Mouse (Mus musculus) naive thymus-derived CD4-positive, alpha-beta T cell, adult 2 months (primary cell): ENCODE measurements around the gene Zfp189.

Source experiments
- DNase-seq: peaks from one replicate; pipeline ENCODE4 v3.0.0-alpha.2; 2011; ENCODE audit warnings: low read depth

The Zfp189 gene

DNA sequence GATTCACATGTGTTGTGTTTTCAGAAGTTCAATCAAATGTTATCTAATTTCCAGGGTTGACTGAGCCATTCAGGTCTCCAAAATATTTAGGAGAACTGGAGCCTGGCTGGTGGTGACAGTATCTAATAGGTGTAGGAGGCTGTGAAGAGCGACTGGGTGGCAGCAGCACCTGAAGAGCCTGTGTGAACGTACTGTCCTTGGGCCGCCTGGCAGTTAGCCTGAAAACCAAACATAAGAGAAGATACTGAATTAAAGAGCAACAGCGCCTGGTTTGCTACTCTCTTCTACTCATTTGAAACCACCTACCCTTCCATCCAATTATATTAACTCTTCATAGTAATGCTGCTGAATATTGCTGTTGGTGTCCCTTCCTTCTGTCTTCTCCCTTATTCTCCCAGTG is 15.7 kb downstream of the Zfp189 start:
- no peak for DNase-seq

DNA sequence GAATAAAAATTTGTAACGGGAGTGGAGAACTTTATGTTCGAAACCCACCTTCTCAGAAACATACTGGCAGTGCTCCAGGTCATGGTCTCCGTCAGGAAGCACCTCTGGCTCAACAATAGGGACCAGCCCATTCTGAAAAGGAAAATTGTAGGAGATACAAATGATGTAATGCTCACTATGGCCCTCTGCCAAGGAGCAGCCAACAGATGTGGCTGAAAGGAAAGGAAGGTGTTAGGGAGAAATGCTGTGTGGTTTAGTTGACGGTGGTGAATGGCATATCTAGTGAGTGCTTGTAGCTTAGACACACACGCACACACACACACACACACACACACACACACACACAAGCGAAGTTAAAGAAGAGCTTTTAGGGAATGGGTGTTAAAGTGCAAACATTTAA is 18.7 kb downstream of the Zfp189 start:
- DNase-seq = no peak

DNA sequence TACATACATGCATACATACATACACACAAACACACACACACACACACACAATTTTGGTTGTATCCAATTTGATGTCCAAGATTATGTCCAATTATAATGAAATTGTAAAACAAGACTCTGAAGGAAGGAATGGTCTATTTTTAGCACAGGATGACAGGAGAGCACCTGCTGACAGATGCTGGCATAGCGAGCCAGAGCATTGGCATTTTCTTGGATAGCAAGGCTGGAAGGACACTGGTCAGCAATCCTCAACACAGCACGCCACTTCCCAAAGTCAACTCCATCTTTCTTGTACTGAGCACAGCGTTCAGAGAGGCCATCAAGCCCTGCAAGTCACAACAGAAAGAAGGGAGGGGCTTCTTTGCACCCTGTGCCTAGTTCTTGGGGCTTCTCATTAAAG is 20.0 kb downstream of the Zfp189 start:
- no peak for DNase-seq

DNA sequence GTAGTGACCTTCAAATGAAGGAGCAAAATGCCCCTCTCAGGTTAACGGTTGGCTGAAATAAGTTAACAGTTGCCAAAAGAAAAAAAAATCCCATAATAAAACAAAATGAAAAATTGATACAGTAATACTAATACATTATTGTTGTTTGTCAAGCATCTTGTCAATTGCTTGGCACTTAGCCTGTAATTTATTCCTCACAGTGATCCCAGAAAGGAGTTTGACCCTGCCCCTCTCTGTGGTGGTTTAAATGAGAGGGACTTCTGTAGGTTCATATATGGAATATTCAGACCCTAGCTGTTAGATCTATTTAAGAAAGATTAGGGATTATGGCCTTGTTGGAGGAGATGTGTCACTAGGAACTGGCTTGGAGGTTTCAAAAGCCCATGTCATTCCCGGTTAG is 25.1 kb downstream of the Zfp189 start:
- no peak for DNase-seq

DNA sequence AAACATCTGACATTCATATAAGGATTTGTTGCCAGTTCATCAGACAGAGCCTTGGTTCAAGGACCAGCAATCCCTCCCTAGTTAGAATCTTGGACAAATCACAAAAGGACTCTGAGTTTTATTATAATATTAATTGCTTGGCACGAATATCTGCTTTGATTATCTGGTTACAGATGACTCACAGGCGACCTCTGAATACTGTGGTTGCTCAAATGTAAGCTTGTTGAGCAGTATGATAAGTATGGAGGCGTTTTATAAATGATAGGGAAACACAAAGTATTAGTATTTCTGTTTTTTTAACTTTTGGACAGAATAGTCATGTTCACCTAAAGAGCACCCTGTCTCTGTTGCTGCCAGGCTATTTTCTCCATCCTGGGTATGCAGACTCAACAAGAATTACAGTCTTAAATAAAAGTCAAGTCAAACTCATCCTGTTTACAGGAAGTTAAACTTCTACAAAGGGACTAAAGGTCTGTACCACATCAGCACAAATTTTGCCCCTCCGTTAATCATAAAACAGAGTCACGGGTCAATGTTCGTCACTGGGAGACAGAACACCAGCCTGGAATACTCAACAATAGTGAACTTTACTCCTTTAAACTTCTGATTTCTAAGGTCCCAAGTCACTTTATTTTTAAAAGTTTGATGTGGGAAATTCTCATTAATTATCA is 26.0 kb downstream of the Zfp189 start:
- DNase-seq = no peak

DNA sequence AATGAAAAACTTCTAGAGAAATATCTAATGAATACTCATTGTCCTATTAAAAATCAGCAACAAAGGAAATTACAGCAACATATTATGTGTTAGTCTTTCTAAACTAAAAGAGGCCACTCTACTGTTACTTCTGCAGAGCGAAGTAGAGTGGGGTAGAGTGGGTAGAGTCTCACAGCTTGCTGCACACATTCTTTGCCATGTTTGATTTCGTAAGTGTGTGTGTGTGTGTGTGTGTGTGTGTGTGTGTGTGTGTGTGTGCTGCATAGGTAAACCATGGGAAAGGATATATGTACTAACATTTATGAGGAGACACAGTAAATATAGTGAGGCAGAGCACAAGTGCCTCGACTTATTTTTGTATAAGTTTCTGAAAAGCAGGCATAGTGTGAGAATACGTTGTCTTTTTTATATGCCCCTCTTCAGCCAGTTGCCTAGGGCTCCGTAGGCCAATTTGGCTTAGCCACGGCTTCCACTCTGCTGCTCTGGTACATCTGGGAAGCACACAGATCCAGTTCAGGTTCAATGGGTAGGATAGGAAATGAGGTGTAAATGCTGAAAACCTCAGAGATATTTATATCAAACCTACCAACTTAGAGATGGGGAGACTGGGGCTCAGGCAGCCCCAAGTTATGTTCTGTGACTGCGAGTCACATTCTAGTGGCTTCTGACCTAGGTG is 26.7 kb downstream of the Zfp189 start:
- DNase-seq = no peak

DNA sequence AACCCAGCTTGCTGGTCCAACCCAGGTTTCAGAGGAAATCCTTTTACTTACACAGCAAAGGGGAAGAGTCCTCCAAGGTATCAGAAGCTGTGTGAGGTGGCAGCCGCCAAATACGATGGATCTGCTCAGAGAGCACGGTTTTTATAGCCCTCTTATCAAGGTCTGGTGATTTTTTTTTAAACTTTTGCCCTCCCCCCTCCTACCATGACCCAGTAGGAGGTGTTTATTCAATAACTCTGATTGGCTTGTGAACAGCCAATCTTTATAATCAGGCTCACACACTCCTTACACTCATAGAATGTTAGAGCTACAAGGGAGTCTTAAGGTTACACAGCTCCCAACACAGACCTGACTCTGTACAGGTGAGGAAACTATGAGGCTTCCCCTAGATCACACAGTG is 28.4 kb downstream of the Zfp189 start, which contains the start of gene Aldob:
TSS of gene Aldob (minus strand) at position 164 of the 400 bp plus-strand sequence.
- DNase-seq = no peak

DNA sequence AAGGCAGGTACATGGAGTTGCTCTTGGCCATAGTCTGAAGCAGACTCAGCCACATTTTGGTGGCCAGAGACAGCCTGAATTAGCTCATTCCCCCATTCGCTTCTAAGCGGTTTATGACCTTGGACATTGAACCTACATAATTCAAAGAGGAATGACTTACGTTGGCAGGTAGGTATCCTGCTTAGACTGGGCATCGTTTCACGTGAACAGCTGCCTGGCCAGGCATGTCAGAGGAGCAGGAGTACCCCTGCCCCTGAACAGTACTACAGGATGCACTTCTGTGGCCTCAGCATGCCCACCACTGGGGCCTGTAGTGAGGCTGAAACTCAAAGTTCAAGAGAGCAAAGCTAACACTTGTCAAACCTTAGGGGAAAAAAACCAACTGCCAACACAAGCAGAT is 32.4 kb downstream of the Zfp189 start:
- DNase-seq = no peak

DNA sequence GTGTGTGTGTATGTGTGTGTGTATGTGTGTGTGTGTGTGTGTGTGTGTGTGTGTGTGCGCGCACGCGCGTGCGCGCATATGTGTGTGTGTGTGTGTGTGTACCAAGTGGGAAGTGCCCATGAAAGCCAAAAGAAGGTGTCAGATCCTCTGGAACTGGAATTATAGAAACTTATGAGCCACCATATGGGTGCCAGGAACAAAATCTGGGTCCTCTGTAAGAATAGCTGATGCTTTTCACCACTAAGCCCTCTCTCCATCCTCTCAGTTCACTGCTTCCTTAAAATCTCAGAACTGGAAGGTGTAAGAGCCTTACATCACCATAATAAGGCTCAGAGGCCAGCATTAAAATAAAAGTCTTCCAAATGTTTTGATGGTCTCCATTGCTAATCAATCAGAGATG is 36.4 kb downstream of the Zfp189 start:
- DNase-seq = no peak

DNA sequence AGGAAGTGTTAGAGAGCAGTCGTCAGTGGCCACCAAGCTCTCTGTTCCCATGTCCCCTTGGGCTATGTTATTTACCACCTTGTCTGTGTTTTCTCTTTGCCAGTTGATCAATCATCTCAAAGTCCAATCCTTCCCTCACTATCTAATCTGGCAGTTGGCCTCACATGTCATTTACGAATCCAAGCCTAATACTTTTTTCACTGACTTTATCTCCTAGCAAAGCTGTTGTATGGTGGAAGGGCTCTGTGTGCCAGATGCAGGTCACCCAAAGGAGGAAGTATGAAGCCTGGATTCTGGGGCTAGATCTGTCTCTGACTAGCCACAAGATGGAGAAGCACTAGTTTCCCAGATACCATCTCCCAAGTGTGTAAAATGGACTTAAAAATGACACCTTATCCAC is 37.2 kb downstream of the Zfp189 start:
- DNase-seq = no peak

DNA sequence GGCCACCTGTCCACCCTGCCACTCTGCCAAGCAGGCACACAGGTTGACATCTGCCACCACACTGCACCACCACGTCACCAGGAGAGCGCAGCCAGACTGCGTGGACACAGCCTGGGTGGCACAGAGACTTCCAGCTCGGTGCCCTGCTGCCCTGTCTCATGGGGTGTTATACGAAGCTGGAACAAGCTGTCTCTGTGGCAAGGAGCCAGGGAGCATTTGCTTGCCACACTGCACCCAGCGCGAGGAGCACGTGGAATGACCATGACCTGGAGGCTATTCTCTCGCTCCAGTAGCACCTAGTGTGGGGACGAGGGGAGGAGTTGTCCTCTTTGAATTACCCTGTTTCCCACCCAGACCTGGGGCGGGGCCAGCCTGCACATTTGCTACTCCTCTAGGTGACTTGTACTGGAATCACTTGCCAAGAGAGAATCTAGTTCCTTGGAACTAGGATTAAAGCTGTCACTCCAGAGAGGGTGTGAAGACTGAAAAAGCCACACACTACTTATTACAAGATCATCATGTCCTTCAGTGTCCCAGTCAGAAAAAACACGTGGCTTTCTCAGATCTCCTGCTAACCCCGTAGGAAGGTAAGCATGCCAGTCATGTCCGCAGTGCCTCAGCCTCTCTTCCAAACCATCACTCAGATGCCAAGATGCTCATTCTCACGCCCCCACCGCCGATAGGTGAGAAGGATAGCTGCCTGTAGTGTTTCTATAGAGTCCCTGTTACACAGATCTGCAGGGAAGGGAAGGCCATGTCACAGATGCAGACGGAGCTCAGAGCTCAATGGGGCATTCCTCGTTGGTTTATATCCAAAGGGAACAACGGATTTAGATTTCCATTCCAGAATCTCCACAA is 39.2 kb downstream of the Zfp189 start:
- no peak for DNase-seq

DNA sequence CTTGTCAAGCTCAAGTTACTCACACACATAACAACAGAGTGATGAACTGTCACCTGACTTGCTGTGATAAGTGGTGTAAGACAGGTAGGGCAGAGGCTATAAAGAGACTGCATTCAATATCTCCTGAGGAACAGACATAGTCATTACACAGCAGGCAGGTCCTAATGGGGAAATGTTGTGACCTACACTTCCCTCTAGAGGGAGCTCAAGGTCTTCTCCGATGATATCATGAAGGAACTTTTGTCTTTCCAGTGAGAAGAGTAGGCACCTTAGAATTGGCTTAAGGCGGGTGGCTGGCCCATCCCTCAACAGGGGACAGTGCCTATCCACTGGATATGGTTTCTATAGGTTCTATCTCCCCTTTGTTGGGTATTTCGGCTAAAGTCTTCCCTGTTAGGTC is 46.6 kb downstream of the Zfp189 start:
- DNase-seq = peak; percentile 77

DNA sequence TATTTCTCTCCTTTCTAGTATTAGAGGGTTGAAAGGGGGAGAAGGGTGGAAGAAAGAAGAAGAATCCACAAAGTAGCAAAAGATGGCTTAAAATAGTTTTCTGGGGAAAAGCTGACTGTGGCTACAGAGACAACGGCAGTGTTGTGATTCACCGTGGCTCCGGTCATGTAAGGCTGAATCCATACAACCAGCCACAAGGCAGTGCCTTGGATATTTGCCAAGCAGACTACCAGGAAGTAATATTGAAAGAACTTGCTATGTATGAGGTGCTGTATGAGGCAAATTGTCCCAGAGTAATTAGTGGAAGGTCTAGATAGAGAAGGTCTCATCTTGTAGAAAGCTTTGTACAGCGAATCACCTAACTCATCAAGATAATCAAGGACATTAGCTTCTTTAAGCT is 51.2 kb downstream of the Zfp189 start:
- no peak for DNase-seq
